ENCODE assay signal across 10 mouse cellular contexts in genomic region chr2:34992729-34993695, GRCm38 (mm10). TPM values are rescaled to one million over a fixed set of nuclear protein-coding genes. Genes with fewer than 3 reads are reported as not detected.
DNase-seq lines count a peak whose midpoint lies in the region; ATAC-seq and TF ChIP-seq lines count a peak whose summit lies in the region.
"Had no signal": no experiment of that assay in that cellular context is flagged by ENCODE, and none has a peak within 500 bp of the region (broad histone marks: within the 10 kb centered on the region; RNA-seq: fewer than 3 reads in every experiment).

No protein-coding gene starts in this region.

- 8% methylated on average over 9 of the region's 9 CpGs for WGBS in hindbrain, embryonic 13.5 days
- 8% methylated on average over 9 of the region's 9 CpGs for WGBS in neural tube, embryonic 12.5 days
- 40% methylated on average over 9 of the region's 9 CpGs for WGBS in kidney, adult 2 months
- 24% methylated on average over 9 of the region's 9 CpGs for WGBS in kidney, embryonic 15.5 days

- H3K4me2 ChIP-seq in hindbrain, embryonic 13.5 days, result peak overlapping the region; percentile 26
- H3K4me2 ChIP-seq in neural tube, embryonic 12.5 days (replicated peaks), result peak overlapping the region; percentile 30
- H3K4me2 ChIP-seq in kidney, embryonic 15.5 days, result no peak overlapping the region
- H3K4me2 ChIP-seq: limb, embryonic 12.5 days had no signal

- no peak for TF ChIP-seq POLR2A in kidney, adult 2 months (IDR thresholded peaks at IDR 0.05; ENCODE audit: low read depth, low read length)

- intact Hi-C loops in left cerebral cortex, postnatal 14 days (cut with DNase I), result no loop called here

- H3K27ac ChIP-seq in hindbrain, embryonic 13.5 days, result peak overlapping the region; percentile 80
- H3K27ac ChIP-seq in neural tube, embryonic 12.5 days, result no peak overlapping the region
- H3K27ac ChIP-seq in kidney, adult 2 months (ENCODE audit: insufficient read depth, low read depth, low read length), result no peak overlapping the region
- H3K27ac ChIP-seq in kidney, embryonic 15.5 days, result no peak overlapping the region
- H3K27ac ChIP-seq: limb, embryonic 12.5 days had no signal

- no peak overlapping the region for H3K9ac ChIP-seq in hindbrain, embryonic 13.5 days
- 0 out of 2 replicates have a peak overlapping the region, but pooled peaks have one; percentile 26 for H3K9ac ChIP-seq in neural tube, embryonic 12.5 days
- H3K9ac ChIP-seq in kidney, embryonic 15.5 days, result no peak overlapping the region
- H3K9ac ChIP-seq: limb, embryonic 12.5 days had no signal

- H3K4me3 ChIP-seq in hindbrain, embryonic 13.5 days, result no peak overlapping the region
- H3K4me3 ChIP-seq in neural tube, embryonic 12.5 days, result no peak overlapping the region
- no peak overlapping the region for H3K4me3 ChIP-seq in kidney, adult 2 months (ENCODE audit: insufficient read depth, low read depth, low read length)
- no peak overlapping the region for H3K4me3 ChIP-seq in kidney, embryonic 15.5 days (replicated peaks)
- H3K4me3 ChIP-seq: limb, embryonic 12.5 days had no signal

- peak; percentile 32 to 41 for DNase-seq in left cerebral cortex, postnatal 14 days (ENCODE audit: low spot score in 2 of 2)
- no peak for DNase-seq in left cerebral cortex, adult 11 months (ENCODE audit: low spot score)
- DNase-seq in embryo, embryonic 10.5 days (ENCODE audit: low spot score), result peak; percentile 87
- DNase-seq in spleen, adult 12 weeks (ENCODE audit: low spot score), result no peak
- DNase-seq in kidney, adult 2 months, result no peak

- no peaks in the 10 kb centered on the region for H3K9me3 ChIP-seq in hindbrain, embryonic 13.5 days
- H3K9me3 ChIP-seq in neural tube, embryonic 12.5 days, result no peaks in the 10 kb centered on the region
- H3K9me3 ChIP-seq in kidney, embryonic 15.5 days (replicated peaks), result no peaks in the 10 kb centered on the region
- H3K9me3 ChIP-seq: limb, embryonic 12.5 days had no signal

- H3K4me1 ChIP-seq in hindbrain, embryonic 13.5 days (replicated peaks), result peaks cover 18% of the 10 kb centered on the region
- peaks cover 16% of the 10 kb centered on the region for H3K4me1 ChIP-seq in neural tube, embryonic 12.5 days
- H3K4me1 ChIP-seq in kidney, adult 2 months (ENCODE audit: control insufficient read depth, insufficient read depth, low read length), result no peaks in the 10 kb centered on the region
- peaks cover 7% of the 10 kb centered on the region; the same call in 1 of the 2 replicates for H3K4me1 ChIP-seq in kidney, embryonic 15.5 days

- no peak for TF ChIP-seq CTCF in kidney, adult 2 months (conservative IDR thresholded peaks at IDR 0.05; ENCODE audit: insufficient read depth, insufficient read length, low read depth, low read length)

- no peaks in the 10 kb centered on the region for H3K27me3 ChIP-seq in hindbrain, embryonic 13.5 days
- H3K27me3 ChIP-seq in neural tube, embryonic 12.5 days (replicated peaks), result no peaks in the 10 kb centered on the region
- H3K27me3 ChIP-seq in kidney, adult 2 months (replicated peaks; ENCODE audit: control insufficient read depth, insufficient read depth, low read length), result no peaks in the 10 kb centered on the region
- H3K27me3 ChIP-seq in kidney, embryonic 15.5 days, result no peaks in the 10 kb centered on the region
- H3K27me3 ChIP-seq: limb, embryonic 12.5 days had no signal

- peak; percentile 82 for ATAC-seq in hindbrain, embryonic 13.5 days (ENCODE audit: low FRiP score)
- peak; percentile 58; the same call in 1 of the 2 replicates for ATAC-seq in neural tube, embryonic 12.5 days (ENCODE audit: low FRiP score, low read depth)
- no peak for ATAC-seq in kidney, embryonic 15.5 days (replicated peaks; ENCODE audit: low FRiP score)
- ATAC-seq: Patski had no signal

- H3K36me3 ChIP-seq in hindbrain, embryonic 13.5 days, result no peaks in the 10 kb centered on the region
- H3K36me3 ChIP-seq in neural tube, embryonic 12.5 days, result no peaks in the 10 kb centered on the region
- H3K36me3 ChIP-seq in kidney, adult 2 months (ENCODE audit: control insufficient read depth, insufficient read depth, low read length), result no peaks in the 10 kb centered on the region
- no peaks in the 10 kb centered on the region for H3K36me3 ChIP-seq in kidney, embryonic 15.5 days
- H3K36me3 ChIP-seq: limb, embryonic 12.5 days had no signal

RNA-seq across cellular contexts. Expression of gene Traf1, which starts 31.4 kb away (rescaled TPM):
- total RNA-seq in left cerebral cortex, postnatal 14 days (2021), result under 1 TPM; 0.59 to 0.78 TPM
- 0.73 and 1.9 TPM in 2 replicates for polyA plus RNA-seq in hindbrain, embryonic 13.5 days (2015; fragmentation: Nextera tagmentation; extraction: Ambion mirVana)
- polyA plus RNA-seq in neural tube, embryonic 12.5 days (2016; fragmentation: Nextera tagmentation; extraction: Ambion mirVana), result 0.53 and 0.80 TPM in 2 replicates
- 4.3 and 9.3 TPM in 2 replicates for polyA plus RNA-seq in kidney, adult 2 months (2012; rRNA removed)
- 23.2 and 25.4 TPM in 2 replicates for polyA plus RNA-seq in kidney, embryonic 15.5 days (2015; fragmentation: Nextera tagmentation; extraction: Ambion mirVana)

Comparison
In these comparisons a context has a peak if more than half of its experiments do, and no peak if none do; other contexts are left out.
1. DNase-seq: peak in left cerebral cortex, postnatal 14 days (2 of 2) and embryo, embryonic 10.5 days (single experiment); none in left cerebral cortex, adult 11 months (single experiment), spleen, adult 12 weeks (single experiment) and kidney, adult 2 months (single experiment).